Mouse (Mus musculus) CH12.LX (cell line): ENCODE data around the gene Myo10. TPM values are rescaled to one million over a fixed set of nuclear protein-coding genes. Genes with fewer than 3 reads are reported as not detected.

Experiments used
- DNase-seq: peaks from one replicate; pipeline ENCODE4 v3.0.0-alpha.2; 2013; ENCODE audit errors: extremely low read depth
- H3K27ac ChIP-seq: 2 replicates; pipeline ENCODE4 v1.5.1; 2012; ENCODE audit warnings: low read depth, mild to moderate bottlenecking, control low read depth, moderate library complexity; ENCODE audit not compliant: insufficient read depth
- H3K27me3 ChIP-seq: replicated peaks from 2 replicates; pipeline ENCODE3; 2012; ENCODE audit warnings: inconsistent platforms
- H3K36me3 ChIP-seq, 2 experiments: replicated peaks in 1 of 2; 2 replicates each; pipeline versions ENCODE3 to v1.6.1; 2012; ENCODE audit warnings: inconsistent platforms in 1 of 2, low read length in 1 of 2, mild to moderate bottlenecking in 1 of 2, mixed read lengths in 1 of 2, moderate library complexity in 1 of 2; ENCODE audit not compliant: control insufficient read depth in 1 of 2, insufficient read depth in 1 of 2
- H3K4me1 ChIP-seq, 2 experiments: 2 replicates each; pipeline ENCODE4 v1.6.1; 2012; ENCODE audit warnings: inconsistent platforms in 1 of 2, moderate library complexity in 1 of 2; ENCODE audit not compliant: insufficient read depth in 2 of 2, control insufficient read depth in 1 of 2
- H3K4me2 ChIP-seq: 2 replicates; pipeline ENCODE4 v1.6.1; 2012; ENCODE audit warnings: low read depth, mild to moderate bottlenecking, control low read depth; ENCODE audit not compliant: poor library complexity, insufficient read depth, severe bottlenecking
- H3K4me3 ChIP-seq, 3 experiments: fragments of 150-350 bp in 1 of 3; sonication (generic) in 1 of 3; replicated peaks in 1 of 3; 2 replicates each; pipeline versions ENCODE3 to v1.5.1; 2011 to 2012; ENCODE audit warnings: low read depth in 2 of 3, low read length in 2 of 3, mild to moderate bottlenecking in 2 of 3, moderate library complexity in 2 of 3, control low read depth in 1 of 3, improper control_type of control experiment in 1 of 3, inconsistent platforms in 1 of 3, mixed read lengths in 1 of 3; ENCODE audit not compliant: poor library complexity in 1 of 3
- H3K79me2 ChIP-seq: replicated peaks from 2 replicates; pipeline ENCODE4 v1.6.1; 2012; ENCODE audit warnings: mild to moderate bottlenecking, moderate library complexity; ENCODE audit not compliant: control insufficient read depth, poor library complexity, insufficient read depth, severe bottlenecking; ENCODE audit errors: extremely low read depth
- H3K9ac ChIP-seq: 2 replicates; pipeline ENCODE4 v1.6.1; 2012; ENCODE audit warnings: low read depth, mild to moderate bottlenecking, control low read depth, moderate library complexity; ENCODE audit not compliant: insufficient read depth
- H3K9me3 ChIP-seq: replicated peaks from 2 replicates; pipeline ENCODE3; 2012; ENCODE audit warnings: low read length, inconsistent platforms, mixed read lengths
- CHD2 ChIP-seq: IDR thresholded peaks from 2 replicates; pipeline ENCODE4 v1.6.1; 2011; ENCODE audit warnings: low read length, improper control_type of control experiment
- CTCF ChIP-seq, 2 experiments: IDR thresholded peaks in 1 of 2; conservative IDR thresholded peaks in 1 of 2; 2 replicates each; pipeline ENCODE4 v1.5.1; 2011 to 2012; ENCODE audit warnings: low read depth in 2 of 2, low read length in 2 of 2, improper control_type of control experiment in 1 of 2, inconsistent platforms in 1 of 2, mild to moderate bottlenecking in 1 of 2, moderate library complexity in 1 of 2
- EP300 ChIP-seq: IDR thresholded peaks from 2 replicates; pipeline ENCODE4 v1.6.1; 2011; ENCODE audit warnings: low read length, improper control_type of control experiment
- ETS1 ChIP-seq: conservative IDR thresholded peaks from 2 replicates; pipeline ENCODE4 v1.6.1; 2012; ENCODE audit warnings: low read depth, mild to moderate bottlenecking, inconsistent platforms, low read length, improper control_type of control experiment, moderate library complexity
- JUN ChIP-seq: IDR thresholded peaks from 2 replicates; pipeline ENCODE4 v1.6.1; 2011; ENCODE audit warnings: low read depth, mild to moderate bottlenecking, low read length, improper control_type of control experiment, moderate library complexity; ENCODE audit not compliant: insufficient read depth
- JUND ChIP-seq: conservative IDR thresholded peaks from 2 replicates; pipeline ENCODE4 v1.6.1; 2011; ENCODE audit warnings: low read depth, low read length, improper control_type of control experiment
- MAX ChIP-seq: IDR thresholded peaks from 2 replicates; pipeline ENCODE4 v1.6.1; 2011; ENCODE audit warnings: low read length, improper control_type of control experiment
- MAZ ChIP-seq: IDR thresholded peaks from 2 replicates; pipeline ENCODE4 v1.6.1; 2012; ENCODE audit warnings: low read depth, mild to moderate bottlenecking, inconsistent platforms, low read length, improper control_type of control experiment, moderate library complexity
- MXI1 ChIP-seq: IDR thresholded peaks from 2 replicates; pipeline ENCODE4 v1.6.1; 2011; ENCODE audit warnings: mild to moderate bottlenecking, low read depth, low read length, improper control_type of control experiment
- NRF1 ChIP-seq: IDR thresholded peaks from 2 replicates; pipeline ENCODE4 v1.6.1; 2014; ENCODE audit warnings: low read depth, mild to moderate bottlenecking, inconsistent platforms, low read length, improper control_type of control experiment, moderate library complexity
- PAX5 ChIP-seq: IDR thresholded peaks from 2 replicates; pipeline ENCODE4 v1.6.1; 2012; ENCODE audit warnings: low read length, inconsistent platforms, mixed read lengths
- POLR2A ChIP-seq: IDR thresholded peaks from 2 replicates; pipeline ENCODE4 v1.6.1; 2011; ENCODE audit warnings: low read depth, mild to moderate bottlenecking, improper control_type of control experiment, low read length
- RAD21 ChIP-seq: IDR thresholded peaks from 2 replicates; pipeline ENCODE4 v1.6.1; 2011; ENCODE audit warnings: low read depth, mild to moderate bottlenecking, low read length, improper control_type of control experiment, moderate library complexity
- RCOR1 ChIP-seq: conservative IDR thresholded peaks from 2 replicates; pipeline ENCODE4 v1.6.1; 2012; ENCODE audit warnings: low read depth, mild to moderate bottlenecking, inconsistent platforms, low read length, improper control_type of control experiment
- SMC3 ChIP-seq: IDR thresholded peaks from 2 replicates; pipeline ENCODE4 v1.6.1; 2011; ENCODE audit warnings: low read depth, low read length, improper control_type of control experiment
- TBP ChIP-seq: conservative IDR thresholded peaks from 2 replicates; pipeline ENCODE4 v1.6.1; 2011; ENCODE audit warnings: low read depth, low read length, improper control_type of control experiment
- TCF12 ChIP-seq: IDR thresholded peaks from 2 replicates; pipeline ENCODE4 v1.6.1; 2014; ENCODE audit warnings: low read depth, mild to moderate bottlenecking, inconsistent platforms, low read length, improper control_type of control experiment
- USF1 ChIP-seq: IDR thresholded peaks from 2 replicates; pipeline ENCODE4 v1.6.1; 2014; ENCODE audit warnings: low read depth, mild to moderate bottlenecking, inconsistent platforms, low read length, improper control_type of control experiment
- USF2 ChIP-seq: conservative IDR thresholded peaks from 2 replicates; pipeline ENCODE4 v1.6.1; 2011; ENCODE audit warnings: low read depth, low read length, improper control_type of control experiment
- ZC3H11A ChIP-seq: IDR thresholded peaks from 2 replicates; pipeline ENCODE4 v1.6.1; 2012; ENCODE audit warnings: low read depth, mild to moderate bottlenecking, inconsistent platforms, low read length, improper control_type of control experiment
- ZKSCAN1 ChIP-seq: IDR thresholded peaks from 2 replicates; pipeline ENCODE4 v1.6.1; 2012; ENCODE audit warnings: low read depth, inconsistent platforms, low read length, improper control_type of control experiment, borderline replicate concordance
- ZNF384 ChIP-seq: IDR thresholded peaks from 2 replicates; pipeline ENCODE4 v1.6.1; 2012; ENCODE audit warnings: low read depth, low read length, improper control_type of control experiment, inconsistent platforms
- dilution Hi-C: fragments of 300-500 bp; cut with MboI; formaldehyde crosslinking; loops from 2 replicates; pipeline ENCODE4 v1.14.3; 2020; ENCODE audit warnings: low sequenced_read_pairs; ENCODE audit not compliant: extremely low pct_unique_long_range_greater_than_20kb, extremely low pct_ligation_motif_present
- in situ Hi-C: fragments of 300-500 bp; cut with MboI; formaldehyde crosslinking; loops from 3 replicates; pipeline ENCODE4 v1.14.3; 2019; ENCODE audit warnings: low sequenced_read_pairs, low pct_ligation_motif_present, low pct_unique_long_range_greater_than_20kb, mixed read lengths
- polyA plus RNA-seq: library from polyadenylated mRNA; unstranded; fragments of >175 nt; gene quantifications from 2 replicates; pipeline ENCODE4 v1.2.1, GENCODE M21; 2012; ENCODE audit warnings: low read depth; ENCODE audit not compliant: insufficient read length
- total RNA-seq, 2 experiments: library from RNA; depleted of rRNA; stranded (reverse); fragments of 300-350 nt in 1 of 2; fragments of >200 nt in 1 of 2; gene quantifications; 2 replicates each; pipeline ENCODE4 v1.2.3; 2012 to 2014

Myo10 gene
- total and polyA plus RNA-seq, 3 experiments: 6.4 to 13.6 (median 8.6) TPM

- Histone ChIP-seq H3K9ac (no peak overlapping the region), H3K79me2 (peaks cover 15% of the 10 kb centered on the region), H3K4me1 (peaks cover 17 to 36% of the 10 kb centered on the region in 2 experiments), H3K27ac (no peak overlapping the region), H3K4me3 (no peak overlapping the region), H3K9me3 (no peaks in the 10 kb centered on the region), H3K27me3 (no peaks in the 10 kb centered on the region), H3K36me3 (peaks cover 48 to 77% of the 10 kb centered on the region in 2 experiments), H3K4me2 (no peak overlapping the region)
- peak; percentile 28 for DNase-seq
- in situ Hi-C loops (no loop called here), dilution Hi-C loops (no loop called here)
- TF ChIP-seq USF1 (no peak), SMC3 (peak; percentile 76), RAD21 (peak; percentile 56), NRF1 (no peak), CTCF (conservative IDR thresholded peaks at IDR 0.05 in 1 of 2, IDR thresholded peaks at IDR 0.05 in 1 of 2; ENCODE audit: low read depth in 2 of 2, low read length in 2 of 2) (peak in 1 of 2 experiments; percentile 64; a peak in 2 of 4 replicates)
Observed at GRCm38 (mm10) chr15:25811834-25812250, 189.5 kb downstream of the Myo10 start.

DNA sequence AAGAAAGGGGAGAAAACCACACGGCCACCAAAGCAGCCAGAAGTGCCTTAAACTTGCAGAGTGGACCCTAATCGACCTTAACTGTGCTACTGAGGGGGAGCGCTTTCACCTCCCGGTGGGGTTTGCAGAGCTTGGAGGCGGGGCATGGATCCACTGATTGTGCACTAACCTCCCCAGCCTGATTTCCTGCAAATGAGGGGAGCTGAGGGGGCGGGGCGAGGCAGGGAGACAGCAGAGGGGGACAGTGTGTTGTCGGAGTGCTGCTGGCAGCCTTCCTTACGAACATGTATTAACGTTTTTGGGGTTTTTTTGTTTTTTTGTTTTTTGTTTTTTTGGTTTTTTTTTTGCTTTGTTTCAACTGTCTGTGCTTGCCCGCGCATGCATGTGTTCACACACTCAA is 190.2 kb downstream of the Myo10 start:
- no peaks in the 10 kb centered on the region for H3K9me3 ChIP-seq
- DNase-seq: no peak
- no peak overlapping the region for H3K27ac ChIP-seq
- H3K27me3 ChIP-seq: no peaks in the 10 kb centered on the region
- peaks cover 48 to 76% of the 10 kb centered on the region in 2 experiments for H3K36me3 ChIP-seq
- in situ Hi-C loops: no loop called here
- H3K4me3 ChIP-seq: no peak overlapping the region
- TF ChIP-seq USF1 (no peak), EP300 (no peak), MXI1 (no peak), JUN (no peak), TBP (no peak), USF2 (no peak), ZKSCAN1 (no peak), ETS1 (no peak), ZNF384 (no peak), MAZ (no peak), MAX (no peak), PAX5 (no peak), CHD2 (no peak), POLR2A (no peak), RAD21 (no peak), ZC3H11A (no peak), TCF12 (no peak), RCOR1 (no peak), JUND (no peak)
- TF ChIP-seq, all 38 proteins: peak for 0
- Histone ChIP-seq H3K79me2 (peaks cover 12% of the 10 kb centered on the region), H3K4me2 (no peak overlapping the region), H3K9ac (no peak overlapping the region), H3K4me1 (peaks cover 16 to 38% of the 10 kb centered on the region in 2 experiments)
- dilution Hi-C loops: no loop called here
